Mouse (Mus musculus): ENCODE results near the gene Krtap5-3.
"Not testable (repeated sequence)": the region's sequence is repeated elsewhere in the genome, so short reads cannot be mapped to it uniquely, and the experiment has no call there.

- TF ChIP-seq POLR2AphosphoS2 (IDR thresholded peaks at IDR 0.05; ENCODE audit: insufficient read length, low read depth); POLR2A (IDR thresholded peaks at IDR 0.05; ENCODE audit: insufficient read length, low read depth); MYOD1 (IDR thresholded peaks at IDR 0.05; ENCODE audit: control insufficient read depth in 1 of 3, insufficient read length in 2 of 3, low read depth in 2 of 3); SRF (IDR thresholded peaks at IDR 0.05; ENCODE audit: control insufficient read depth, insufficient read length, low read depth); TCF12 (IDR thresholded peaks at IDR 0.05; ENCODE audit: insufficient read depth, poor library complexity, severe bottlenecking); MAX (IDR thresholded peaks at IDR 0.05; ENCODE audit: low read depth); USF1 (IDR thresholded peaks at IDR 0.05; ENCODE audit: low read depth); CEBPB (IDR thresholded peaks at IDR 0.05; ENCODE audit: insufficient read depth, poor library complexity, severe bottlenecking); E2F4 (IDR thresholded peaks at IDR 0.05; ENCODE audit: insufficient read depth); TCF3 (IDR thresholded peaks at IDR 0.05; ENCODE audit: insufficient read length, low read depth): not testable (repeated sequence)
These were observed 5.7 kb downstream of the Krtap5-3 start for GRCm38 (mm10) chr7:142206891-142207290.

All from myocyte (in vitro differentiated cells).